Mouse (Mus musculus) liver, adult 2 months (tissue): Measurements from ENCODE around the gene Optc.

Experiments
- CTCF ChIP-seq: fragments of 200-500 bp; IDR thresholded peaks from 2 replicates; pipeline ENCODE4 v1.5.1; 2011; ENCODE audit warnings: low read depth, low read length, control low read depth
- POLR2A ChIP-seq: fragments of 200-500 bp; IDR thresholded peaks from 2 replicates; pipeline ENCODE4 v1.6.1; 2011; ENCODE audit warnings: low read length, control low read depth; ENCODE audit not compliant: insufficient read depth; ENCODE audit errors: extremely low read depth

DNA sequence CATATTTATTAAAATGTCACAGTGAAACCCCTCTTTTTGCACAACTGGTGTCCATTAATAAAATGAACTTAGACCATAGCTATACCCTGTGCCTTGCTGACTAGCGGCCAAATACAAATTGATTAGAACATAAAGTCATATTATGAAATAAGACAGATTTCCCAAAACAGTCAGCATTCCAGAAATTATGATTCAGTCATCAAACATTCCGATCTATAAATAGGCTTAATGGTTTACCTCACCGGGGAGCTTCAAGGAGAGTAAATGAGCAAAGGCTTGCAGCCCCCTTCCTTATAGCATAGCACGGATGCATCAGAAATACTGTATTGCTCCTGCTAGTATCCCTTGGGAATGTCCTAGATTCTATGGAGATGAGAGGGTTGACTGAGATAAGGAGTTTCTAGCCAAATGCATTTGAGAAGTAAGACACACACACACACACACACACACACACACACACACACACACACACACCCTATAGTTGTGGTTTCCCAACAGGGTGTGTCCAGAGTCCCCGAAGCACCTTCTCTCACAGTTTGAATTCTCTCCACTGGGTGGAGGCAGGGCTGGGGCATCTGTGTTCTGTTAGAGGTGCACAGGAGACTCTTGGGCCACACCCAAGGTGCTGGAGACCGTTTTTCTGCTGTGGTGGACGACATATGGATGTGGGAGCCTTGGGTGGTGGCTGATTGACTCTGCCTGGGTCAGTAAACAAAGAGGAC lies 42.4 kb upstream of the Optc start:
- TF ChIP-seq CTCF (no peak), POLR2A (no peak)
